Mouse (Mus musculus) intestine, embryonic 14.5 days (tissue): Measurements from ENCODE around the gene Coq7. TPM values are rescaled to one million over a fixed set of nuclear protein-coding genes. Genes with fewer than 3 reads are reported as not detected.

Experiments
- ATAC-seq: fragments of 200-750 bp; cut with Nextera tagmentation; replicated peaks from 2 replicates; pipeline ENCODE4 v1.8.0; 2017; ENCODE audit warnings: low read depth, moderate number of reproducible peaks, moderate TSS enrichment, moderate library complexity; ENCODE audit not compliant: low FRiP score, low TSS enrichment
- DNase-seq: peaks from one replicate; pipeline ENCODE4 v3.0.0-alpha.2; 2018; ENCODE audit warnings: low spot score
- H3K27ac ChIP-seq: fragments of 300-500 bp; sonication (generic); 2 replicates; pipeline ENCODE4 v1.5.1; 2014; ENCODE audit warnings: low read depth, mild to moderate bottlenecking, control low read depth
- H3K27me3 ChIP-seq: fragments of 300-500 bp; sonication (generic); replicated peaks from 2 replicates; pipeline ENCODE4 v1.6.1; 2014; ENCODE audit warnings: low read length, control low read depth; ENCODE audit not compliant: control insufficient read depth, insufficient read depth
- H3K36me3 ChIP-seq: fragments of 300-500 bp; sonication (generic); 2 replicates; pipeline ENCODE4 v1.6.1; 2014; ENCODE audit warnings: low read length, control low read depth; ENCODE audit not compliant: control insufficient read depth, insufficient read depth
- H3K4me1 ChIP-seq: fragments of 300-500 bp; sonication (generic); replicated peaks from 2 replicates; pipeline ENCODE4 v1.6.1; 2014; ENCODE audit warnings: low read length, control low read depth, mixed read lengths; ENCODE audit not compliant: control insufficient read depth, insufficient read depth
- H3K4me2 ChIP-seq: fragments of 300-500 bp; sonication (generic); 2 replicates; pipeline ENCODE4 v1.6.1; 2014; ENCODE audit warnings: low read length
- H3K4me3 ChIP-seq: fragments of 300-500 bp; sonication (generic); 2 replicates; pipeline ENCODE4 v1.5.1; 2014; ENCODE audit warnings: low read depth, low read length, control low read depth, mixed read lengths
- H3K9ac ChIP-seq: fragments of 300-500 bp; sonication (generic); 2 replicates; pipeline ENCODE4 v1.6.1; 2014; ENCODE audit warnings: mild to moderate bottlenecking, low read length
- H3K9me3 ChIP-seq: fragments of 300-500 bp; sonication (generic); 2 replicates; pipeline ENCODE4 v1.6.1; 2016; ENCODE audit warnings: low read length, control low read depth; ENCODE audit not compliant: control insufficient read depth
- WGBS: fragments of 180-500 bp; shearing (Covaris S2); extraction: QIAGEN DNeasy Blood & Tissue Kit; methylation state at CpG from one replicate; pipeline ENCODE4 v1.1.7; 2014; 5-methylcytosine and 5-hydroxymethylcytosine counted together
- polyA plus RNA-seq: library from polyadenylated mRNA; unstranded; fragments of >200 nt; fragmentation: Nextera tagmentation; extraction: Ambion mirVana; gene quantifications from 2 replicates; pipeline ENCODE4 v1.2.1, GENCODE M21; 2014

The Coq7 gene
- polyA plus RNA-seq, 1 experiment from 2014 or later = 139 TPM

GRCm38 (mm10) chr7:118490666-118491430, 42.3 kb downstream of the Coq7 start:
- H3K9me3 ChIP-seq = no peaks in the 10 kb centered on the region
- ATAC-seq = 0 out of 2 replicates have a peak, but pooled peaks have one; percentile 6
- peak overlapping the region; percentile 91 for H3K9ac ChIP-seq

GRCm38 (mm10) chr7:118489706-118490665, 43.2 kb downstream of the Coq7 start:
- ATAC-seq (peak; percentile 1; the same call in 1 of the 2 replicates), DNase-seq (no peak)
- H3K9me3 ChIP-seq = no peaks in the 10 kb centered on the region
- H3K4me2 ChIP-seq = peak overlapping the region; percentile 85
- peaks cover 39% of the 10 kb centered on the region for H3K4me1 ChIP-seq
- H3K9ac ChIP-seq = no peak overlapping the region
- peaks cover 19% of the 10 kb centered on the region for H3K36me3 ChIP-seq
- peak overlapping the region; percentile 89 for H3K4me3 ChIP-seq
- 40% methylated on average over 57 of the region's 57 CpGs for WGBS
- no peak overlapping the region for H3K27ac ChIP-seq
- H3K27me3 ChIP-seq = 0 out of 2 replicates have a peak, but pooled peaks cover 3% of the 10 kb centered on the region

More at GRCm38 (mm10) chr7:118490666-118491430, 42.3 kb downstream of the Coq7 start:
- peak overlapping the region; percentile 91 for H3K27ac ChIP-seq
- peaks cover 11% of the 10 kb centered on the region; the same call in 1 of the 2 replicates for H3K36me3 ChIP-seq
- peaks cover 37% of the 10 kb centered on the region for H3K4me1 ChIP-seq
- 8% methylated on average over 63 of the region's 67 CpGs for WGBS
- peak; percentile 84 for DNase-seq
- H3K27me3 ChIP-seq = 0 out of 2 replicates have a peak, but pooled peaks cover 3% of the 10 kb centered on the region
- H3K4me2 ChIP-seq = peak overlapping the region; percentile 85
- peak overlapping the region; percentile 89 for H3K4me3 ChIP-seq

GRCm38 (mm10) chr7:118488060-118488664, 45.0 kb downstream of the Coq7 start:
- Histone ChIP-seq H3K9me3 (no peaks in the 10 kb centered on the region), H3K4me2 (peak overlapping the region; percentile 41), H3K27ac (no peak overlapping the region; the same call in 1 of the 2 replicates), H3K27me3 (0 out of 2 replicates have a peak, but pooled peaks cover 3% of the 10 kb centered on the region), H3K36me3 (peaks cover 24% of the 10 kb centered on the region), H3K4me1 (peaks cover 39% of the 10 kb centered on the region), H3K4me3 (peak overlapping the region; percentile 8; the same call in 1 of the 2 replicates), H3K9ac (no peak overlapping the region)
- WGBS = 33% methylated on average over 8 of the region's 8 CpGs
- DNase-seq = no peak
- no peak for ATAC-seq

- no peak overlapping the region for H3K27ac ChIP-seq
- ATAC-seq = no peak
- WGBS = 57% methylated on average over 5 of the region's 5 CpGs
These were observed 46.2 kb downstream of the Coq7 start for GRCm38 (mm10) chr7:118486917-118487316.

GRCm38 (mm10) chr7:118483996-118484395, 49.2 kb downstream of the Coq7 start:
- H3K4me1 ChIP-seq = peaks cover 24% of the 10 kb centered on the region
- H3K27me3 ChIP-seq = no peaks in the 10 kb centered on the region
- H3K9ac ChIP-seq = no peak overlapping the region
- 71% methylated on average over 1 of the region's 1 CpGs for WGBS
- peaks cover 16% of the 10 kb centered on the region for H3K36me3 ChIP-seq
- H3K4me3 ChIP-seq = no peak overlapping the region
- H3K9me3 ChIP-seq = no peaks in the 10 kb centered on the region
- DNase-seq (no peak), ATAC-seq (no peak)
- H3K4me2 ChIP-seq = no peak overlapping the region
- H3K27ac ChIP-seq = no peak overlapping the region

More at GRCm38 (mm10) chr7:118486917-118487316, 46.2 kb downstream of the Coq7 start:
- no peak overlapping the region for H3K4me3 ChIP-seq
- DNase-seq = no peak
- no peaks in the 10 kb centered on the region for H3K9me3 ChIP-seq
- H3K36me3 ChIP-seq = peaks cover 24% of the 10 kb centered on the region
- H3K4me1 ChIP-seq = peaks cover 35% of the 10 kb centered on the region
- H3K27me3 ChIP-seq = 0 out of 2 replicates have a peak, but pooled peaks cover 3% of the 10 kb centered on the region
- H3K9ac ChIP-seq = no peak overlapping the region
- H3K4me2 ChIP-seq = no peak overlapping the region

- 84% methylated on average over 2 of the region's 2 CpGs for WGBS
- no peak for ATAC-seq
- Histone ChIP-seq H3K36me3 (peaks cover 13% of the 10 kb centered on the region), H3K4me2 (no peak overlapping the region), H3K27ac (no peak overlapping the region), H3K4me3 (no peak overlapping the region), H3K9me3 (no peaks in the 10 kb centered on the region), H3K27me3 (no peaks in the 10 kb centered on the region), H3K4me1 (peaks cover 18% of the 10 kb centered on the region), H3K9ac (no peak overlapping the region)
- DNase-seq = no peak
These were observed 51.2 kb downstream of the Coq7 start for GRCm38 (mm10) chr7:118482001-118482400.

- Histone ChIP-seq H3K4me3 (no peak overlapping the region), H3K36me3 (peaks cover 13% of the 10 kb centered on the region), H3K4me1 (peaks cover 18% of the 10 kb centered on the region), H3K9me3 (no peaks in the 10 kb centered on the region), H3K27me3 (no peaks in the 10 kb centered on the region), H3K27ac (no peak overlapping the region), H3K9ac (no peak overlapping the region), H3K4me2 (no peak overlapping the region)
- whole genome bisulfite sequencing = 60% methylated on average over 10 of the region's 10 CpGs
- ATAC-seq = no peak
- no peak for DNase-seq
These were observed 51.9 kb downstream of the Coq7 start for GRCm38 (mm10) chr7:118481047-118481810.
